Mouse (Mus musculus): Measurements from ENCODE around the gene Rdh16f2.
"Not testable (repeated sequence)": the region's sequence is repeated elsewhere in the genome, so short reads cannot be mapped to it uniquely, and the experiment has no call there.

The Rdh16f2 gene

DNA sequence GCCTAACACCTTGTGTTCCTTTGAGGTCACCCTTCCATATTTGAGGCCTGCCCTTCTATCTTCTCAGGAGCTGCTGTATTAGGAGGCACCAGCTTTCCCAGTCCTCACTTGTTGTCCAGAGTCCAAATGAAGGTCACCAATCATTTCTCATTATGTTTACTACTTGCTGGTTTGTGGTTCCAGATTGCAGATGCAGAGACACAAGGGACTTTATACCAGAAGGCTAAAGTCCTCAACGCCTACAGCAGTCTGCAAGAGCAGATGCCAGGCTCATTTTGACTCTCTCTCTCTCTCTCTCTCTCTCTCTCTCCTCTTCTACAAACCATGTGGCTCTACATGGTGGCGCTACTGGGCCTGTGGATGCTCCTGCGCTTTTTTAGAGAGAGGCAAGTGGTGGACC, at the start of gene Rdh16f2:
TSS of gene Rdh16f2 (plus strand) at position 243 of the 400 bp plus-strand sequence.
- no peak for DNase-seq (ENCODE audit: low read depth in 2 of 2, low spot score in 2 of 2)

- DNase-seq (ENCODE audit: low read depth in 2 of 2, low spot score in 2 of 2): not testable (repeated sequence)
Observed at GRCm38 (mm10) chr10:127817268-127817910, 48.9 kb upstream of the Rdh16f2 start.

DNA sequence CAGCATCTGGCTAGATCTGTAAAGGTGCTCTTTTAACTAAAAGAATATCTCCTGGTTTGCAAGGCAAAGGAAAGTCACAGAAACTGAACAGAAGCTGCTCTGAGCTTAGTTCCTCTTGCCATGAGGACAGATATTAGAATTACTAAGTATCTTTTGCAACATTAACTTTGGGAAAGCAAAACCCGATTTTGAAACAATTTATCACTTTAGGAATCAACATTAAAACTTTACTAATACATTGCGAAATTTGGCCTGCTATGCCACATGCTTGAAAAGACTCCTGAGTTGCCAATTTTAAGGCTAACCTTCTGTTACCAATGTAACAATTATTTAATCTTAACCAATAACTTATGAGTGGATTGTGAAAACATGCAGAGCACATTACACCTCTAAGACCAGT, 44.5 kb upstream of the Rdh16f2 start:
- not testable (repeated sequence) for DNase-seq (ENCODE audit: low read depth in 2 of 2, low spot score in 2 of 2)

DNA sequence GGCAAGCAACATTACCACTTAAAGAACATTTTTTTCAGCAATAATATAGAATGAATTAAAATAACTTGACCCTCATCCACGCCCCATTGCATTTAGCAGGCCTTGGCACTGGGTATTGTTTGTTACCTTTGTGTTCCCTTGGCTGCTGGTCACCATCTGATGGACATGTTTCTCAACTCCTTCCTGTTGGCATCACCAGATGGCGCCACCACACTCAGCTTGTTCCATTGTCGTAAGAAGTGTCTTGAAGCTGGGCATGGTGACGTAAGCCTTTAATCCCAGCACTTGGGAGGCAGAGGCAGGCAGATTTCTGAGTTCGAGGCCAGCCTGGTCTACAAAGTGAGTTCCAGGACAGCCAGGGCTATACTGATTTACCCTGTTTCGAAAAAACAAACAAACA, 40.9 kb upstream of the Rdh16f2 start:
- no peak for DNase-seq (ENCODE audit: low read depth in 2 of 2, low spot score in 2 of 2)

- DNase-seq (ENCODE audit: low read depth in 2 of 2, low spot score in 2 of 2): no peak
Observed at GRCm38 (mm10) chr10:127829121-127829520, 37.2 kb upstream of the Rdh16f2 start.

DNA sequence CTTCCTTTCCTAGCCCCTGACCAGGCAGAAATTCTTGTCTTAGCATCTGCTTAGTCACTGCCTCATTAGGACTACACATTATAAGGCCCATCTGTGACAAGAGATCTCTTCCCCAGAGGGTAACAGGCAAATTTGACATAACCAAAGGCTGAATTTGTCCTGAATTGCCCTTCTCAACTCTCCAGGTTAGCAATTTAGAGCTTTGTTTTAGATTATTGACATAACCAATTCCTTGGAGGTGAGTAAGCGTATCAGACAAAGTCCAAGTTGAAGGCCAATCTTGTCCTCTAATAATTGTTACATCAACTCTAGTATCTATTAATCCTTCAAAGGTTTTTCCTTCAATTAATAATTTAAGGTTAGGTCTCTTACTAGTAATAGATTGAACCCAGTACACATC, 32.1 kb upstream of the Rdh16f2 start:
- not testable (repeated sequence) for DNase-seq (ENCODE audit: low read depth in 2 of 2, low spot score in 2 of 2)

GRCm38 (mm10) chr10:127835292-127835691, 31.0 kb upstream of the Rdh16f2 start:
- no peak for DNase-seq (ENCODE audit: low read depth in 2 of 2, low spot score in 2 of 2)

GRCm38 (mm10) chr10:127837793-127838192, 28.5 kb upstream of the Rdh16f2 start:
- not testable (repeated sequence) for DNase-seq (ENCODE audit: low read depth in 2 of 2, low spot score in 2 of 2)

- DNase-seq (ENCODE audit: low read depth in 2 of 2, low spot score in 2 of 2): no peak
Observed at GRCm38 (mm10) chr10:127838539-127838938, 27.7 kb upstream of the Rdh16f2 start.

GRCm38 (mm10) chr10:127840776-127841175, 25.5 kb upstream of the Rdh16f2 start:
- no peak for DNase-seq (ENCODE audit: low read depth in 2 of 2, low spot score in 2 of 2)

GRCm38 (mm10) chr10:127845945-127846344, 20.3 kb upstream of the Rdh16f2 start:
- DNase-seq (ENCODE audit: low read depth in 2 of 2, low spot score in 2 of 2): not testable (repeated sequence)

- no peak for DNase-seq (ENCODE audit: low read depth in 2 of 2, low spot score in 2 of 2)
Observed at GRCm38 (mm10) chr10:127848089-127848488, 18.2 kb upstream of the Rdh16f2 start.

DNA sequence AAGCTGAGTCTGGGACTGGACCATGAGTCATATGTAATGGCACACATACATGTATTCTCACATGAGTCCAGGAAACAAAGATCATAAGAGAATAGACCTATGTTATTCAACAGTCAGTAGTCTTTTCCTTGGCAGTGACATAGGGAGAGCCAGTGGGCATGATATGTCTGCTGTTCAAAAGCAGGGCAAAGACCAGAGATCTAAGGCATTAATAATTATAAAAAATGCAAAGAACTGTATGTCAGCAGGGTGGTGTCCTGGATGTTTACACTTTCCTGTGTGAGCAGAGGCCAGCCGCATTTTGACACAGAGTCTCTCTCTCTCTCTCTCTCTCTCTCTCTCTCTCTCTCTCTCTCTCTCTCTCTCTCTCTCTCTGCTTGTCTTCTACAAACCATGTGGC, 16.6 kb upstream of the Rdh16f2 start, which contains the start of gene Rdh19:
TSS of gene Rdh19 (plus strand) at position 301 of the 400 bp plus-strand sequence.
- DNase-seq (ENCODE audit: low read depth in 2 of 2, low spot score in 2 of 2): no peak

- no peak for DNase-seq (ENCODE audit: low read depth in 2 of 2, low spot score in 2 of 2)
Observed at GRCm38 (mm10) chr10:127856376-127856775, 9.9 kb upstream of the Rdh16f2 start.

- DNase-seq (ENCODE audit: low read depth in 2 of 2, low spot score in 2 of 2): no peak
Observed at GRCm38 (mm10) chr10:127864931-127865330, 1.3 kb upstream of the Rdh16f2 start.

GRCm38 (mm10) chr10:127872484-127872883, 6.2 kb downstream of the Rdh16f2 start:
- DNase-seq (ENCODE audit: low read depth in 2 of 2, low spot score in 2 of 2): no peak

DNA sequence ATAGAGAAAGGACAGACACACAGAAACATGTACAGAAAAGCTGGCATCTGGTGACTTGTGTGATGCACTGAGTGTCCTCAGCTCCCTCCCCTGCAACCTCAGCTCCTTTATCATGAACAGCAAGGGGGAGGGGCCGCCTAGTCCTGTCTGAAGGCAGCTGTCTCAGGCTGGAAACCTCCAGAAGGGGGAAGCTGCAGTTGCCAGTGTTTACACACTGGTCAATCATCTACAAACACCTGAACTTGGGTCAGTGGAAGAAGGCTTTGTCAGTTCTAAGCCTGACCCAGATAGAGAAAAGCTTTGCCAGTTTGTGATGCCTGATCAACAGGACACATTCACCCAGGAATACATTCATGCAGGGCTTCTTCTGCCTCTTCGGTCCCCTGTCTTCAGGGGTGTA, 11.4 kb downstream of the Rdh16f2 start:
- DNase-seq (ENCODE audit: low read depth in 2 of 2, low spot score in 2 of 2): no peak

- DNase-seq (ENCODE audit: low read depth in 2 of 2, low spot score in 2 of 2): no peak
Observed at GRCm38 (mm10) chr10:127878262-127879057, 12.2 kb downstream of the Rdh16f2 start.

GRCm38 (mm10) chr10:127879155-127879688, 12.9 kb downstream of the Rdh16f2 start:
- no peak for DNase-seq (ENCODE audit: low read depth in 2 of 2, low spot score in 2 of 2)

GRCm38 (mm10) chr10:127881041-127881440, 14.8 kb downstream of the Rdh16f2 start:
- no peak for DNase-seq (ENCODE audit: low read depth in 2 of 2, low spot score in 2 of 2)

DNA sequence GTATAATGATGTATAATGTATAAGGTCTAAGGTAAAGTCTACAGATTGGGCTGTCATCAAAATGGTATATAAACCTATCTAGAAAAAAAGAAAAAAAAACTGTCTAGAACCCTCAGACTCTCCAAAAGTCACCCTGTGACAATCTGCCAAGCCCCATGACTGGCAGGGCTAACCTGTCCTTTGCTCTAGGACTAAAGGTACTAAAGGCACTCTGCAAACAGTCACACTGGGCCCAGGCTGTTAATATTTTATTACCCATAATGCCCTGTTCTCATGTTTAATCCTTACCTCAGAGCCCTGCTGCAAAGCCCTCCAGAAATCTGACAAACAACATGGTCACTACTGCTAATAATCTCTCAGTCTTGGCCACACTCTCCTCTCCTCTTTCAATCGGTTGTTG, 20.3 kb downstream of the Rdh16f2 start:
- no peak for DNase-seq (ENCODE audit: low read depth in 2 of 2, low spot score in 2 of 2)

DNA sequence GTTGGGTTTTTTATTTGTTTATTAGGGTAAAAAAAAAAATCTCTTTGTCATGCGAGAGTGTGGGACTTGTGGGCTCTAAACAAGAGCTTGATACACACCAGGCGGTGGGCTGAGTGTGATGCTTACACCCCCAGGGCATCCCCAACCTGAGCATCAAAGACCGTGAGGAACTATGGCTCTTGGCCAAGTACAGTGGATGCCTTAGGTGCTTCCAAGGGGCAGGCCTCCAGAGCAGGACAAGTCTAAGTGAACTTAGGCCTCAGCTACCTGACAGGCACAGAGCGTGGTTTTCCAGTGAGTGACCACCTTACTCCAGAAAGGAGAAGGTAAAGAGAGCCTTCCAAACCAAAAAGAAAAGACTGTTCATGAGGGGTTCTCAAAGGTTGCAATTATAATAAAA, 20.7 kb downstream of the Rdh16f2 start:
- no peak for DNase-seq (ENCODE audit: low read depth in 2 of 2, low spot score in 2 of 2)
